In the genomic region with DNA sequence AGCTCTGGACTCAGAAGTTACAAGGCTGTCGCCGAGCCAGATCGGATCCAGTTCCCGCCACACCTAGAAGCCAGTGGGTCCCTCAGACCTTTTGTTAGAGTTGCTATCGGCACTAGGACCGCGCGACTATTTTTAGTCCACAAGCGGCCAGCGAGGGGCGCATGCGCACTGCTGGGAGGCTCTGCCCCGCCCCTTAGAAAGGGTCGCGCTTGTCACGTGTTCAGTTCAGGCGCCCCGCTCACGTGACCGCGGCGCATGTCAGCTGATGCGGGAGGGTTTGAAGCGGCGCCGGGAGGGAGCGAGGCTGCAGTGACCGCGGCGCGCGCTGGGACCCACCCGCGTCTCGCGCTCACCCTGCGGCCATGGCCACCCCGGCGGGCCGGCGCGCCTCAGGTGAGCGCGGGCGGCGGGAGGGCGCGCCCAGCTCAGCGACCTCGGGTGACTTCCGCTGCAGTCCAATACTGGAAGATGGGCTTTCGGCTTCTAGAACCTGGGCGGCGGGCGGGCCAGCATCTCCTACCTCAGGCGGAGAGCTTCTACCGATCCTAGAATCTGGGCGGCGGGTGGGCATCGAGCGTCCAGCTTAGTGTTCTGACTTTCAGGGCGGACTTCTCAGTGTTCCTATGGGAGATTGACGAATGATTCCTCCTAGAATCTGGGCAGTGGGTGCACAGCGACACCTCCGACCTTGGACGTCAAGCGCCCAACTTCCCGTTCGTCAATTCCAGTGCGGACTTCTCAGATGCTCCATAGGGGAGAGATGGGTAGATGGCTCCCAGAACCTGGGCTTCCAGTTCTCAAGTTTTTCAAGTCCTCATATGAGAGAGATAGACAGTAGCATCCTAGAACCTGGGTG, we compare ENCODE assay signal across 8 mouse cellular contexts. TPM values are rescaled to one million over a fixed set of nuclear protein-coding genes. Genes with fewer than 3 reads are reported as not detected.
DNase-seq lines count a peak whose midpoint lies in the region; ATAC-seq and TF ChIP-seq lines count a peak whose summit lies in the region.

Gene Mcoln1 (plus strand): TSS at position 223 of the 856 bp plus-strand sequence.

- ATAC-seq in kidney, embryonic 15.5 days (replicated peaks; ENCODE audit: low FRiP score) = peak; percentile 93
- peak; percentile 84 for ATAC-seq in monocyte, adult 5-6 weeks (replicated peaks; ENCODE audit: insufficient number of reproducible peaks, low FRiP score, low TSS enrichment, poor library complexity, severe bottlenecking)

- peak; percentile 22; the same call in 1 of the 2 replicates for TF ChIP-seq CTCF in bone marrow macrophage, adult 2 months (IDR thresholded peaks at IDR 0.05; ENCODE audit: low read depth, low read length)
- TF ChIP-seq CTCF in embryonic fibroblast, embryonic 13.5 days (IDR thresholded peaks at IDR 0.05; ENCODE audit: borderline replicate concordance, insufficient read depth, low read length) = peak; percentile 24; the same call in 1 of the 2 replicates

- under 1% methylated on average over 69 of the region's 70 CpGs for WGBS in heart, embryonic 10.5 days
- WGBS in kidney, embryonic 15.5 days = under 1% methylated on average over 70 of the region's 70 CpGs

- no peaks in the 10 kb centered on the region for H3K27me3 ChIP-seq in heart, embryonic 10.5 days (ENCODE audit: insufficient read depth, poor library complexity, severe bottlenecking)
- no peaks in the 10 kb centered on the region for H3K27me3 ChIP-seq in kidney, embryonic 15.5 days

- H3K4me1 ChIP-seq in bone marrow macrophage, adult 2 months (ENCODE audit: control insufficient read depth, insufficient read depth, low read length) = peaks cover 20% of the 10 kb centered on the region
- H3K4me1 ChIP-seq in embryonic fibroblast, embryonic 13.5 days (ENCODE audit: control insufficient read depth, insufficient read depth, low read length) = peaks cover 7% of the 10 kb centered on the region
- H3K4me1 ChIP-seq in heart, embryonic 10.5 days = peaks cover 19% of the 10 kb centered on the region
- peaks cover 23% of the 10 kb centered on the region for H3K4me1 ChIP-seq in kidney, embryonic 15.5 days

- peak within 1 kb of the TSS; percentile 77 for H3K27ac ChIP-seq in bone marrow macrophage, adult 2 months (ENCODE audit: insufficient read depth, low read depth, low read length)
- H3K27ac ChIP-seq in embryonic fibroblast, embryonic 13.5 days (ENCODE audit: insufficient read depth, low read length) = peak within 1 kb of the TSS; percentile 82
- peak within 1 kb of the TSS; percentile 95 for H3K27ac ChIP-seq in heart, embryonic 10.5 days
- peak within 1 kb of the TSS; percentile 94 for H3K27ac ChIP-seq in kidney, embryonic 15.5 days

- TF ChIP-seq POLR2A in bone marrow macrophage, adult 2 months (IDR thresholded peaks at IDR 0.05; ENCODE audit: borderline replicate concordance, low read depth, low read length) = no peak
- TF ChIP-seq POLR2A in embryonic fibroblast, embryonic 13.5 days (IDR thresholded peaks at IDR 0.05; ENCODE audit: low read depth, low read length) = peak; percentile 90

- H3K9ac ChIP-seq in kidney, embryonic 15.5 days = peak within 1 kb of the TSS; percentile 90

- DNase-seq in A20 (ENCODE audit: low read depth, low spot score) = peak; percentile 97
- DNase-seq in heart, embryonic 10.5 days (ENCODE audit: low spot score) = peak; percentile 98
- DNase-seq in liver = peak; percentile 99
- DNase-seq in spleen, postnatal 4 days (ENCODE audit: low spot score in 2 of 2) = peak; percentile 99

- peak within 1 kb of the TSS; percentile 88 for H3K4me3 ChIP-seq in bone marrow macrophage, adult 2 months (ENCODE audit: insufficient read depth, low read length)
- peak within 1 kb of the TSS; percentile 80 for H3K4me3 ChIP-seq in embryonic fibroblast, embryonic 13.5 days (ENCODE audit: insufficient read depth, low read length)
- peak within 1 kb of the TSS; percentile 86 for H3K4me3 ChIP-seq in heart, embryonic 10.5 days
- peak within 1 kb of the TSS; percentile 91 for H3K4me3 ChIP-seq in kidney, embryonic 15.5 days (replicated peaks)

- H3K4me2 ChIP-seq in kidney, embryonic 15.5 days = peak within 1 kb of the TSS; percentile 84

- H3K36me3 ChIP-seq in heart, embryonic 10.5 days = peaks cover 26% of the 10 kb centered on the region
- peaks cover 39% of the 10 kb centered on the region for H3K36me3 ChIP-seq in kidney, embryonic 15.5 days

- no peaks in the 10 kb centered on the region for H3K9me3 ChIP-seq in heart, embryonic 10.5 days
- H3K9me3 ChIP-seq in kidney, embryonic 15.5 days (replicated peaks) = no peaks in the 10 kb centered on the region; the same call in 1 of the 2 replicates

RNA-seq across cellular contexts. Expression of gene Mcoln1, which starts in this region (rescaled TPM):
- polyA plus RNA-seq in bone marrow macrophage, adult 2 months (2012; ENCODE audit: insufficient read depth, insufficient read length, missing spikeins) = 112 and 117 TPM in 2 replicates
- 48.1 and 58.9 TPM in 2 replicates for polyA plus RNA-seq in embryonic fibroblast, embryonic 13.5 days (2011; ENCODE audit: insufficient read length, low read depth, missing spikeins)
- 55.2 and 60.1 TPM in 2 replicates for polyA plus RNA-seq in heart, embryonic 10.5 days (2016; fragmentation: Nextera tagmentation; extraction: Ambion mirVana)
- 56.0 and 57.1 TPM in 2 replicates for polyA plus RNA-seq in kidney, embryonic 15.5 days (2015; fragmentation: Nextera tagmentation; extraction: Ambion mirVana)
- 46.3 to 51.3 TPM (median 48.3 TPM) in 3 replicates for total RNA-seq in monocyte, adult 5-6 weeks (2017)

Comparison
In these comparisons a context has a peak if more than half of its experiments do, and no peak if none do; other contexts are left out.
1. Peak in every context shown above with its lines: DNase-seq, ATAC-seq, H3K4me3 ChIP-seq and H3K27ac ChIP-seq.